Mouse (Mus musculus) midbrain, embryonic 16.5 days (tissue): ENCODE data around the gene Eaf1. TPM values are rescaled to one million over a fixed set of nuclear protein-coding genes. Genes with fewer than 3 reads are reported as not detected.

Experiments used
- ATAC-seq: fragments of 200-750 bp; cut with Nextera tagmentation; 2 replicates; pipeline ENCODE4 v1.8.0; 2017; ENCODE audit warnings: moderate TSS enrichment
- H3K27ac ChIP-seq: fragments of 300-500 bp; sonication (generic); 2 replicates; pipeline ENCODE4 v1.5.1; 2014; ENCODE audit warnings: mild to moderate bottlenecking, low read length, mixed read lengths
- H3K27me3 ChIP-seq: fragments of 300-500 bp; sonication (generic); 2 replicates; pipeline ENCODE4 v1.6.1; 2014; ENCODE audit warnings: low read depth, low read length, mixed read lengths; ENCODE audit not compliant: control insufficient read depth, insufficient read depth
- H3K36me3 ChIP-seq: fragments of 300-500 bp; sonication (generic); 2 replicates; pipeline ENCODE4 v1.6.1; 2014; ENCODE audit warnings: mild to moderate bottlenecking, low read length, moderate library complexity, mixed read lengths; ENCODE audit not compliant: control insufficient read depth, insufficient read depth
- H3K4me1 ChIP-seq: fragments of 300-500 bp; sonication (generic); 2 replicates; pipeline ENCODE4 v1.6.1; 2014; ENCODE audit warnings: mild to moderate bottlenecking, low read length, mixed read lengths; ENCODE audit not compliant: control insufficient read depth, insufficient read depth
- H3K4me2 ChIP-seq: fragments of 300-500 bp; sonication (generic); 2 replicates; pipeline ENCODE4 v1.6.1; 2014; ENCODE audit warnings: mild to moderate bottlenecking, low read length, mixed read lengths
- H3K4me3 ChIP-seq: fragments of 300-500 bp; sonication (generic); 2 replicates; pipeline ENCODE4 v1.5.1; 2014; ENCODE audit warnings: low read depth, mild to moderate bottlenecking, low read length, moderate library complexity, mixed read lengths
- H3K9ac ChIP-seq: fragments of 300-500 bp; sonication (generic); 2 replicates; pipeline ENCODE4 v1.6.1; 2014; ENCODE audit warnings: low read depth, low read length, mixed read lengths
- H3K9me3 ChIP-seq: fragments of 300-500 bp; sonication (generic); replicated peaks from 2 replicates; pipeline ENCODE4 v1.6.1; 2014; ENCODE audit warnings: mild to moderate bottlenecking, low read length, mixed read lengths; ENCODE audit not compliant: control insufficient read depth, poor library complexity, severe bottlenecking
- WGBS: fragments of 180-500 bp; shearing (Covaris S2); extraction: QIAGEN DNeasy Blood & Tissue Kit; methylation state at CpG from one replicate; pipeline ENCODE4 v1.1.7; 2014; 5-methylcytosine and 5-hydroxymethylcytosine counted together
- polyA plus RNA-seq: library from polyadenylated mRNA; unstranded; fragments of >200 nt; fragmentation: Nextera tagmentation; extraction: Ambion mirVana; gene quantifications from 2 replicates; pipeline ENCODE4 v1.2.1, GENCODE M21; 2015

Eaf1 gene
- polyA plus RNA-seq, 1 experiment from 2014 or later: 7.3 TPM

- no peak overlapping the region for H3K4me2 ChIP-seq
- WGBS: 79% methylated on average over 7 of the region's 7 CpGs
- no peak overlapping the region for H3K9ac ChIP-seq
- no peak overlapping the region for H3K27ac ChIP-seq
- H3K4me3 ChIP-seq: no peak overlapping the region
- no peaks in the 10 kb centered on the region for H3K4me1 ChIP-seq
- ATAC-seq: no peak
- no peaks in the 10 kb centered on the region for H3K9me3 ChIP-seq
- no peaks in the 10 kb centered on the region for H3K36me3 ChIP-seq
- H3K27me3 ChIP-seq: no peaks in the 10 kb centered on the region
These were observed 31.0 kb downstream of the Eaf1 start for GRCm38 (mm10) chr14:31525040-31525810.

GRCm38 (mm10) chr14:31530847-31531246 is 36.6 kb downstream of the Eaf1 start:
- Histone ChIP-seq H3K4me1 (no peaks in the 10 kb centered on the region), H3K27ac (no peak overlapping the region), H3K9ac (no peak overlapping the region), H3K27me3 (no peaks in the 10 kb centered on the region), H3K9me3 (no peaks in the 10 kb centered on the region), H3K4me2 (no peak overlapping the region), H3K4me3 (no peak overlapping the region), H3K36me3 (no peaks in the 10 kb centered on the region)
- WGBS: 91% methylated on average over 4 of the region's 4 CpGs
- no peak for ATAC-seq

GRCm38 (mm10) chr14:31531506-31532148 is 37.4 kb downstream of the Eaf1 start:
- no peak overlapping the region for H3K27ac ChIP-seq
- H3K4me1 ChIP-seq: no peaks in the 10 kb centered on the region
- no peaks in the 10 kb centered on the region for H3K27me3 ChIP-seq
- no peak overlapping the region for H3K9ac ChIP-seq
- H3K4me3 ChIP-seq: no peak overlapping the region
- H3K4me2 ChIP-seq: no peak overlapping the region
- no peaks in the 10 kb centered on the region for H3K9me3 ChIP-seq
- H3K36me3 ChIP-seq: no peaks in the 10 kb centered on the region
- whole genome bisulfite sequencing: 72% methylated on average over 12 of the region's 12 CpGs
- no peak for ATAC-seq

GRCm38 (mm10) chr14:31532656-31533055 is 38.5 kb downstream of the Eaf1 start:
- WGBS: 69% methylated on average over 3 of the region's 3 CpGs
- H3K36me3 ChIP-seq: no peaks in the 10 kb centered on the region
- ATAC-seq: no peak
- H3K9me3 ChIP-seq: no peaks in the 10 kb centered on the region
- H3K27ac ChIP-seq: no peak overlapping the region
- no peaks in the 10 kb centered on the region for H3K27me3 ChIP-seq
- no peak overlapping the region for H3K4me3 ChIP-seq
- H3K4me1 ChIP-seq: no peaks in the 10 kb centered on the region
- no peak overlapping the region for H3K9ac ChIP-seq
- H3K4me2 ChIP-seq: no peak overlapping the region

- Histone ChIP-seq H3K9me3 (no peaks in the 10 kb centered on the region), H3K4me1 (no peaks in the 10 kb centered on the region), H3K4me3 (no peak overlapping the region), H3K9ac (no peak overlapping the region), H3K4me2 (no peak overlapping the region), H3K27ac (no peak overlapping the region), H3K36me3 (no peaks in the 10 kb centered on the region), H3K27me3 (no peaks in the 10 kb centered on the region)
- WGBS: 74% methylated on average over 6 of the region's 6 CpGs
- no peak for ATAC-seq
These were observed 43.1 kb downstream of the Eaf1 start for GRCm38 (mm10) chr14:31537298-31537697.

GRCm38 (mm10) chr14:31543885-31544442 is 49.8 kb downstream of the Eaf1 start:
- Histone ChIP-seq H3K4me3 (no peak overlapping the region), H3K9ac (no peak overlapping the region), H3K9me3 (no peaks in the 10 kb centered on the region), H3K4me1 (no peaks in the 10 kb centered on the region), H3K4me2 (no peak overlapping the region), H3K36me3 (no peaks in the 10 kb centered on the region), H3K27ac (no peak overlapping the region), H3K27me3 (no peaks in the 10 kb centered on the region)
- 84% methylated on average over 11 of the region's 11 CpGs for WGBS
- no peak for ATAC-seq

- Histone ChIP-seq H3K36me3 (no peaks in the 10 kb centered on the region), H3K27ac (no peak overlapping the region), H3K27me3 (no peaks in the 10 kb centered on the region), H3K4me3 (no peak overlapping the region), H3K9ac (no peak overlapping the region), H3K4me1 (no peaks in the 10 kb centered on the region), H3K9me3 (no peaks in the 10 kb centered on the region), H3K4me2 (no peak overlapping the region)
- 90% methylated on average over 7 of the region's 7 CpGs for WGBS
- ATAC-seq: no peak
These were observed 60.8 kb downstream of the Eaf1 start for GRCm38 (mm10) chr14:31555021-31555420.

- H3K4me1 ChIP-seq: no peaks in the 10 kb centered on the region
- no peak overlapping the region for H3K4me2 ChIP-seq
- no peaks in the 10 kb centered on the region for H3K36me3 ChIP-seq
- no peak for ATAC-seq
- H3K27ac ChIP-seq: no peak overlapping the region
- H3K4me3 ChIP-seq: no peak overlapping the region
- H3K9me3 ChIP-seq: no peaks in the 10 kb centered on the region
- H3K27me3 ChIP-seq: no peaks in the 10 kb centered on the region
- WGBS: 77% methylated on average over 14 of the region's 14 CpGs
- no peak overlapping the region for H3K9ac ChIP-seq
These were observed 61.8 kb downstream of the Eaf1 start for GRCm38 (mm10) chr14:31555963-31556434.
